Mouse (Mus musculus) lung, adult 2 months (tissue): ENCODE results near the gene Kif22. TPM values are rescaled to one million over a fixed set of nuclear protein-coding genes. Genes with fewer than 3 reads are reported as not detected.

Experiments used
- DNase-seq: peaks from one replicate; pipeline ENCODE4 v3.0.0; 2022
- H3K4me1 ChIP-seq: fragments of 200-500 bp; 2 replicates; pipeline ENCODE4 v1.6.1; 2011; ENCODE audit warnings: low read length; ENCODE audit not compliant: control insufficient read depth, insufficient read depth
- H3K4me3 ChIP-seq: fragments of 200-500 bp; replicated peaks from 2 replicates; pipeline ENCODE3; 2011; ENCODE audit warnings: low read depth, mild to moderate bottlenecking, control low read depth, low read length; ENCODE audit errors: extremely low read depth
- CTCF ChIP-seq: fragments of 200-500 bp; IDR thresholded peaks from 2 replicates; pipeline ENCODE4 v1.5.1; 2011; ENCODE audit warnings: mild to moderate bottlenecking, low read length, control low read depth; ENCODE audit not compliant: insufficient read depth
- POLR2A ChIP-seq: fragments of 200-500 bp; IDR thresholded peaks from 2 replicates; pipeline ENCODE4 v1.6.1; 2011; ENCODE audit warnings: low read depth, mild to moderate bottlenecking, control low read depth, low read length, borderline replicate concordance; ENCODE audit errors: extremely low read depth
- WGBS: fragments of 180-500 bp; shearing (Covaris S2); methylation state at CpG from one replicate; pipeline ENCODE4 v1.1.7; 2018; 5-methylcytosine and 5-hydroxymethylcytosine counted together
- polyA plus RNA-seq: library from polyadenylated mRNA; depleted of rRNA; stranded (reverse); fragments of >200 nt; gene quantifications from 2 replicates; pipeline ENCODE4 v1.2.3, GENCODE M21; 2012

The Kif22 gene
- polyA plus RNA-seq, 1 experiment, result 1.3 TPM

GRCm38 (mm10) chr7:127083689-127084088 lies 41.4 kb upstream of the Kif22 start:
- 67% methylated on average over 4 of the region's 4 CpGs for WGBS
- DNase-seq, result no peak
- TF ChIP-seq POLR2A (no peak), CTCF (no peak)
- no peaks in the 10 kb centered on the region; the same call in 1 of the 2 replicates for H3K4me1 ChIP-seq
- no peak overlapping the region for H3K4me3 ChIP-seq

DNA sequence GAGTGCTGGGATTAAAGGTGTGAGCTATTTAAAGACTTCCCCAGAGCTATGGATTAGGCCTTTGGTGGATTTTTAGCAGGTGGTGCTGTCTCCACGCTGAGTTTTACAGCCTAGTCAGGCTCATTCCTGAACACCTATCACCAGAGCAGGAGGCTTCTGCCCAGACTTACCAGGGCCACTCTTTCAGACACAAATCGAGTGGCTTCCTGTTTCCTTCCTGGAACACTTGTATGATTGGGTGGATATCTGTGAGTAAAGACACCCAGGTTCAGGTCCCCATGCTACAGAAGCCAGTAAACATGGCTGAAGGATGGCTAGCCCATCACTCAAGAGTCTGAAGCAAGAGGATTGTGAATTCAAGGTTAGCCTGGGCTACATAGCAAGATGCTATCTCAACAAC lies 40.7 kb upstream of the Kif22 start:
- 40% methylated on average over 2 of the region's 2 CpGs for WGBS
- TF ChIP-seq CTCF (no peak), POLR2A (no peak)
- no peak overlapping the region for H3K4me3 ChIP-seq
- DNase-seq, result no peak
- H3K4me1 ChIP-seq, result no peaks in the 10 kb centered on the region; the same call in 1 of the 2 replicates

- TF ChIP-seq CTCF (no peak), POLR2A (no peak)
- no peak overlapping the region for H3K4me3 ChIP-seq
- DNase-seq, result no peak
- H3K4me1 ChIP-seq, result no peaks in the 10 kb centered on the region; the same call in 1 of the 2 replicates
- 59% methylated on average over 8 of the region's 8 CpGs for whole genome bisulfite sequencing
Measured at GRCm38 (mm10) chr7:127082271-127082670, 40.0 kb upstream of the Kif22 start.

GRCm38 (mm10) chr7:127080045-127080444 lies 37.8 kb upstream of the Kif22 start:
- DNase-seq, result no peak
- H3K4me3 ChIP-seq, result no peak overlapping the region
- H3K4me1 ChIP-seq, result no peaks in the 10 kb centered on the region; the same call in 1 of the 2 replicates
- WGBS, result 37% methylated on average over 3 of the region's 3 CpGs
- TF ChIP-seq POLR2A (no peak), CTCF (no peak)

DNA sequence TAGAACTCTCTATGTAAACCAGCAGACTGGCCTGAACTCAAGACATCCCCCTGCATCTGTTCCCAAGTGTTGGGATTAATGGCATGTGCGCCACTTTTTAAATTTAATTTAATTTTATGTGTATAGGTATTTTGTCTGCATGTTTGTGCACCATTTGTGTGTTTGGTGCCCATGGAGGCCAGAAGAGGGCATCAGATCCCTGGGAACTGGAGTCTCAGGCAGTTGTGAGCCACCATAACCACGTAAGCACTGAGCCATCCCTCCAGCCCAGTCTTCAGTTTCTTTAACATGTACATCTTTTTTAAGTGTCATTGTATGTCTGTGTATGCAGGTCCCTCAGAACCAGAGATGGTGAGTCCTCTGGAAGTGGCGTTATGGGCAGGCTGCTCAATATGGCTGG lies 35.4 kb upstream of the Kif22 start:
- H3K4me1 ChIP-seq, result no peaks in the 10 kb centered on the region
- no peak for TF ChIP-seq POLR2A
- 0 out of 2 replicates have a peak, but pooled peaks have one; percentile 17 for TF ChIP-seq CTCF
- DNase-seq, result no peak
- H3K4me3 ChIP-seq, result no peak overlapping the region
- WGBS, result 91% methylated on average over 3 of the region's 3 CpGs

DNA sequence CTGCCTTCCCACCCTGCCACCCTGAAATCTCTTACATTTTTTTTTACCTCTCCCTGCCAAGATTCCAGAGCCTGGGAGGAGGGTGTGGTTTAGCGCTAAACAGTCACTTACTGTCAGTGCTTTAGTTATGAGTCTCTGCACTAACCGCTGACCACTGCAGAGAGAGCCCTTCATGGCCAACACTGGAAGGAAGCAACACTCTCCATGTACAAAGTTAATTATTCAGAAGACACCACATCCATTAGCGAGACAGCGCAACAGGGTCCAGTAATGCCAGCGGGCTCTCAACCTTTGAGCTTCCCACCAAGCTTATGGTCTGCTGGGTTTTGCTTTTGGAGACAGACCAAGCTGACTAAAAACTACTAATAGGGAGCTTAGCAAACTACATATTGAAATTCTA lies 33.9 kb upstream of the Kif22 start:
- H3K4me3 ChIP-seq, result no peak overlapping the region
- 77% methylated on average over 5 of the region's 5 CpGs for WGBS
- H3K4me1 ChIP-seq, result no peaks in the 10 kb centered on the region
- no peak for DNase-seq
- TF ChIP-seq POLR2A (no peak), CTCF (no peak)

GRCm38 (mm10) chr7:127073221-127073620 lies 30.9 kb upstream of the Kif22 start:
- no peak for DNase-seq
- WGBS, result 77% methylated on average over 4 of the region's 4 CpGs
- TF ChIP-seq CTCF (no peak), POLR2A (no peak)
- Histone ChIP-seq H3K4me1 (no peaks in the 10 kb centered on the region), H3K4me3 (no peak overlapping the region)

GRCm38 (mm10) chr7:127070871-127071413 lies 28.7 kb upstream of the Kif22 start:
- WGBS, result 69% methylated on average over 4 of the region's 4 CpGs
- TF ChIP-seq POLR2A, result no peak
- TF ChIP-seq CTCF, result no peak
- no peaks in the 10 kb centered on the region for H3K4me1 ChIP-seq
- no peak overlapping the region for H3K4me3 ChIP-seq
- DNase-seq, result no peak

DNA sequence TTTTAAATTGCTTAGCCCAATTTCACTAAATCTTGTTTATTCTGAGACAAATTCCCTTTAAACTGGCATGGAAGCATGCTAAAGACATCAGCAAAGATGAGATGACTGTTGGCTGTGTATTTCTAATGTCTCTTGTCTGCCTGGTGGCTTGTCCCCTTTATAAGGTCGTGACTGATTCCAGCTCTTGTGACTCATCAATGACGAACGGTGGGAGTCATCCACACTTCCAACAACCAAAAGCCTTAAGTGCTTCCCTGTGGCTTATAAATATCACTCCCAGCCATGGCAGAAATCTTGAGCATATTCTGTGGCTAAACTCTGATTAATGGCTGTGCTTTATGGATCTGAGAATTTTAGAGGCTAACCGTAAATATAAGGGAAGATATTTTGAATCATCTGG lies 24.0 kb upstream of the Kif22 start:
- Histone ChIP-seq H3K4me1 (no peaks in the 10 kb centered on the region), H3K4me3 (no peak overlapping the region)
- WGBS, result 69% methylated on average over 4 of the region's 4 CpGs
- TF ChIP-seq CTCF, result no peak
- no peak for TF ChIP-seq POLR2A
- DNase-seq, result no peak

- TF ChIP-seq CTCF, result no peak
- no peak for TF ChIP-seq POLR2A
- no peaks in the 10 kb centered on the region for H3K4me1 ChIP-seq
- no peak overlapping the region for H3K4me3 ChIP-seq
- DNase-seq, result no peak
- WGBS, result 84% methylated on average over 6 of the region's 6 CpGs
Measured at GRCm38 (mm10) chr7:127065538-127065937, 23.3 kb upstream of the Kif22 start.
